Mouse (Mus musculus) bone marrow macrophage, adult 2 months (primary cell): Measurements from ENCODE around the gene Foxn3. TPM values are rescaled to one million over a fixed set of nuclear protein-coding genes. Genes with fewer than 3 reads are reported as not detected.
A peak's percentile ranks its signal among the peaks of the same experiment; 100 is the strongest.

ENCODE experiments used
- H3K27ac ChIP-seq: 2 replicates; pipeline ENCODE4 v1.5.1; 2012; ENCODE audit warnings: low read depth, low read length; ENCODE audit not compliant: insufficient read depth
- H3K4me1 ChIP-seq: 2 replicates; pipeline ENCODE4 v1.6.1; 2012; ENCODE audit warnings: low read length; ENCODE audit not compliant: control insufficient read depth, insufficient read depth
- H3K4me3 ChIP-seq: 2 replicates; pipeline ENCODE4 v1.5.1; 2012; ENCODE audit warnings: mild to moderate bottlenecking, low read length, moderate library complexity; ENCODE audit not compliant: insufficient read depth
- CTCF ChIP-seq: IDR thresholded peaks from 2 replicates; pipeline ENCODE4 v1.5.1; 2012; ENCODE audit warnings: low read depth, mild to moderate bottlenecking, low read length, moderate library complexity
- POLR2A ChIP-seq: IDR thresholded peaks from 2 replicates; pipeline ENCODE4 v1.6.1; 2012; ENCODE audit warnings: mild to moderate bottlenecking, low read depth, low read length, borderline replicate concordance
- polyA plus RNA-seq: library from polyadenylated mRNA; stranded (reverse); fragments of >200 nt; gene quantifications from 2 replicates; pipeline ENCODE4 v1.2.4, GENCODE M21; 2012; ENCODE audit not compliant: missing spikeins, insufficient read depth, insufficient read length

The Foxn3 gene
- polyA plus RNA-seq, 1 experiment: 27.7 TPM

DNA sequence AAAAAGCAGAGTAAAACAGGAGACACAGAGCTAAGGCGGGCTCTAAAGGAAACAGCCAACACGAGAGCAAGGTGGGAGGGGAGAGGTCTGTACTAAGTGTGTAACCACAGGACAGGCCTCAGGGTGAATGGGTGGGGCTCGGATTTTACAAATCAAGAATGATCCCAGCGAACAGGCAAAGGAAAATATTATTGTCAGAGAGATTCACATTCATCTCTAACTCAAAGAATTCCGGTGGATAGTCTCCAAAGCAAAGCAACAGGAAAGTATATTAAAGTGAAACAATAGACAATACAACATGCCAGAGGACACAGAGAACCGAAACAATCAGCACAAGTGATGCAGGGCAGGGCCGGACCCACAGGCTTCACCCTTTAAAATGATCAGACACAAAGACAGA, 15.0 kb downstream of the Foxn3 start:
- Histone ChIP-seq H3K27ac (no peak overlapping the region), H3K4me3 (no peak overlapping the region), H3K4me1 (peaks cover 23% of the 10 kb centered on the region)
- no peak for TF ChIP-seq CTCF
- TF ChIP-seq POLR2A: no peak

DNA sequence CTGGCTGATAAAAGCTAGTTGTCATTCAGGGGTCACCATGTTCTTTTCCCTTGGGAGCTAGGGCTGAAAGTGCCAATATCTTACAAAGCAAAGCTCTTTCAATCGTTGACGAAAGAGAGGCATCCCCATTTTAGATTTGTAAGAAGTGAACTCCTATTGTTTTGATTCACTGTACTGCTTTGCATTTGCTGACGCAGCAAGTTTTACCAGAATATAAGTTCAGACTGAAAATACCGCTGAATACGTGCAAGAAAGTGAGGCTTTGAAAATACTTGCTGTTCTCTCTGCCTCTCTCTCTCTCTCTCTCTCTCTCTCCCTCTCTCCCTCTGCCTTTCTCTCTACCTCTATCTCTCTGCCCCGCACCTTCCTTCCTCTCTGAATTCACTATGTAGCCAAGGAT, 16.1 kb downstream of the Foxn3 start:
- Histone ChIP-seq H3K27ac (no peak overlapping the region), H3K4me3 (no peak overlapping the region), H3K4me1 (peaks cover 23% of the 10 kb centered on the region)
- TF ChIP-seq POLR2A (no peak), CTCF (no peak)

DNA sequence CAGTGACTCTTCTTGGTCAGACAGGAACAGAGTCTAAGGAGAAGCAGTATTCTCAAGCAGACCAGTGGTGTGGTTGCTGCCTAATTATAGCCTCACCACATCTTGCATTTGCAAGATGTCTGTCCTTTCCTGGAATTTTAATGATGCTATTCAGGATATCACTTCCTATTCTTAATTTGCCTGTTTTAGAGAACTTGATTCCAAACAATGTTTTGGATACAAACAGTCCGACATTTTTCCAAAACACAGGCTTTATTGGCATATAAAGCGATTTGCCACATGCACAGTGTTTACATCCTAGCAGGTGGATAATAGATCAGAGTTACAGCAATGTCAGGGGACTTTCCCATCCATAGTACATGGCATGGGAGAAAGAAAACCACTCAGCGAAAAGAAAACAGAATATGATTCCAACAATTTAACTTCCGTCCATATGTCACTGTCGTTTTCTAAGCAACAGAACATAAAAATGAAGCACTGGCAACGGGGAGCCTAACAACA, 18.1 kb downstream of the Foxn3 start:
- Histone ChIP-seq H3K27ac (no peak overlapping the region), H3K4me1 (peaks cover 18% of the 10 kb centered on the region), H3K4me3 (no peak overlapping the region)
- TF ChIP-seq CTCF: no peak
- no peak for TF ChIP-seq POLR2A

DNA sequence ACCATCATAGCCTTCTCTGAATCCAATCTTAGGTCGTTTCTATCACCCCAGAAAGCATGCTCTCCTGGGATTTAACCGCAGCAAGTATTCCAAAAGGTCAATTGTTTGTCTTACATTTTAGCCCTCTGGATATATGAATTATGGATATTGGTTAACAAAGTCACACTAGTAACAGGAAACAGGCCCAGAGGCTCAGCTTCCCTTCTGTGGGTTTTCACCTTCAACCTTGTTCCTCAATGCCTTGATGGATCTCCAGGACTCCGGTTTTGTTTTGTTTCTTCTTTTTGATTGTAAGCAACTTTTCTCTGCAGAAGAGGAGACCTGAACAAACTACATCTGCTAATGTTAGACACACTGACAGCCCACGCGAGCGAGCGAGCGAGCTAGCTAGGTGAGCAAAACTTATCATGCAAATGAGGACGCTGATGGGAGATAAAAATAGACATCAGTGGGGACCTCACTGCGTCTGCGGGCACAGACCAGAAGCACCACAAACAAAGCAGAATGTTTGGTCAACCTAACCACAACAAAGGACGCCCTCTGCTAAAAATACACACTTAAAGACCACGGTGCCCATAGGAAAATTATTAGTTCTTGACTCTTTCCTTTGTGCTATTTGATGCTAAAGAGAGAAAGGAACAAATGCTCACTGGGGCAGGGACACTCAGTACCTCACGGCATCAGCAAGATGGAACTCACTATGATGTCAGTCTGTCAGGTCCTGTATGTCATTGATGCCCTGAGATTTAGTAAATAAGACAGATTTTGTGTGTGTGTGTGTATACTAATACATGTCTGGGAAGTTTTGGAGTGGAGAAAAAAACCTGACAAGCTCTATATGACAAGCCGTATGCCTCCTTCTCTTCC, 18.9 kb downstream of the Foxn3 start:
- TF ChIP-seq CTCF: no peak
- no peak overlapping the region for H3K27ac ChIP-seq
- H3K4me1 ChIP-seq: peaks cover 18% of the 10 kb centered on the region
- H3K4me3 ChIP-seq: peak overlapping the region; percentile 22; the same call in 1 of the 2 replicates

DNA sequence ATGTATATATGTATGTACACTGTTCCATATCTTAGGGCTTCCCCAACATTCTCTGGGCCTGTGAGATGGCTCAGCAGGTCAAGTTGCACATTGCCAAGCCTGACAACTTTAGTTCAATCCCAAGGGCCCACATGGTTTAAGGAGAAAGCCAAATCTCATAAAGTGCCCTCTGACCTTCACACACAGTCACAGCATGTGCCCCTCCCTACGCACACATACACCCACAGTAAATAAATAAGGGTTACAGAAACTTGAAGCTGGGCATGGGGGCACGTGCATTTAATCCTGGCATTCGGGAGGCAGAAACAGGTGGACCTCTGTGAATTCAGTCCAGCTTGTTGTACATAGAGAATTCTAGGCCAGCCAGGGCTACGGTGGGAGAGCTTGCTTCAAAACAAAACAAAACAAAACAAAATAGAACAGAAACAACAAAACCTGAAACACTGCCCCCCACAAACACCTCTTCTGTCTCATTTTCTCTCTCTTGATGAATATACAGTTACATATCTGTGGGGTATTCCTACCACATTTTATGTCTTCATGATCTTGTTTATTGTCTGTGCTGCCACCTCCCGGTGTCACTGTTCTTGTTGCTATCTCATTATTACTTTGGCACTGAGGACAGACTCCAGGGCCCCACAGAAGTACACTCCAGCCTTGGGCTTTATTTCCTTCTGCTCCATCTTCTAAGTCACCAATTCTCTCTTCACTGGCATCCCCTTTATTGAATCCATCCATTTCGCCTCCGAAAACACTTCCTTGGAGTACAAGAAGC, 19.8 kb downstream of the Foxn3 start:
- Histone ChIP-seq H3K27ac (no peak overlapping the region), H3K4me1 (peaks cover 18% of the 10 kb centered on the region), H3K4me3 (no peak overlapping the region)
- TF ChIP-seq CTCF: no peak
- no peak for TF ChIP-seq POLR2A

DNA sequence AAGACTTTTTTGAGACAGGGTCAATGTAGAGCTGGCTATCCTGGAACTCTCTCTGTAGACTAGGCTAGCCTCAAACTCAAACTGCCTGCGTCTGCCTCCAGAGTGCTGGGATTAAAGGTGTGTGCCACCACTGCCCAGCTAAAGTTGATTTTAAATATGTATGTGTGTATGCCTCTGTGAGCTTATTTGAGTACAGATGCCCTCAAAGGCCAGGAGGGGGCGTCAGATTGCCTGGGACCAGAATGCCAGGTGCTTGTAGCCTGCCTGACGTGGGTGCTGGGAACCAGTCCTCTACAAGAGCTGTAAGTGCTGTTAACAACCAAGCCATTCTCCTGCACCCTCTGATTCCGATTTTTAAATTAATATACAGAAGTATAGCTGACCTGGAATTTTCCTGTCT, 23.2 kb downstream of the Foxn3 start:
- Histone ChIP-seq H3K4me3 (no peak overlapping the region), H3K27ac (no peak overlapping the region), H3K4me1 (peaks cover 14% of the 10 kb centered on the region)
- TF ChIP-seq CTCF: no peak
- no peak for TF ChIP-seq POLR2A

DNA sequence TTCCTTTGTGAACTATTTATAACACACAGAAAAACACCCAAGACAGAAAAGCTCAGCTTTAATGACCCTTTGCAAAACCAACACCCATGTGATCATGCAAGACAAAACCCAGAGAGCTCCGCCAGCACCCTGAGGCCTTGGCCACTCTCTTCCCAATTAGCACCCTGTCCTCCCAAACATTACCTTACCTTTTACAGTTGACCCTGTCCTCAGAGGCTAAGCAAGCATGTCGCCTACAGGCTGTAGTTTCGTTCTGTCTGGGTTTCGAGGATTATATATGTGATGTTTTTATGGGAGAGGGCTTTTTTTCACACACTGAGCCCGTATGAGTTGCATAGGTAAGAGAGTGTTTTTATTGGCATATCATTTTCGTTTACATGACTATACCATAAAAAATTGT, 26.1 kb downstream of the Foxn3 start:
- no peak for TF ChIP-seq CTCF
- TF ChIP-seq POLR2A: no peak
- H3K4me3 ChIP-seq: no peak overlapping the region
- H3K27ac ChIP-seq: no peak overlapping the region
- H3K4me1 ChIP-seq: no peaks in the 10 kb centered on the region

DNA sequence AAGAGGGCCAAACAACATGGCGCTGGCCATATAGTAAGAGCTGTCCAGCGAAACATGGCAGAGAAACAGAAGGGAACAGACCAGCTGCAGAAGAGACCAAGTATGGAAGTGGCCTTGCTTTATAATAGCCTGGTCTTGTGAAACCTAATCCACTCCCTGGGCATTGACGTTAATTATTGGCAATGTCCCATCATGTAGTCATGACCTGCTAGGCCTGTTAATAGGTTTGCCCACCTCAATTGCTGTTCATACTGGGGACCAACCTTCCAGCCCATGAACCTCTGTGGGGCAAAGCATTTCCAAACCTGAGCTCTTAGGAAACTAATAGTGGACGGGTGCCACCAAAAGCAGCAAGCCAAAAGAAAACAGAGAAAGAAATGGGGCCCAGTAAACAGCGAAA, 27.0 kb downstream of the Foxn3 start:
- Histone ChIP-seq H3K4me1 (no peaks in the 10 kb centered on the region), H3K27ac (no peak overlapping the region), H3K4me3 (no peak overlapping the region)
- no peak for TF ChIP-seq POLR2A
- TF ChIP-seq CTCF: no peak

DNA sequence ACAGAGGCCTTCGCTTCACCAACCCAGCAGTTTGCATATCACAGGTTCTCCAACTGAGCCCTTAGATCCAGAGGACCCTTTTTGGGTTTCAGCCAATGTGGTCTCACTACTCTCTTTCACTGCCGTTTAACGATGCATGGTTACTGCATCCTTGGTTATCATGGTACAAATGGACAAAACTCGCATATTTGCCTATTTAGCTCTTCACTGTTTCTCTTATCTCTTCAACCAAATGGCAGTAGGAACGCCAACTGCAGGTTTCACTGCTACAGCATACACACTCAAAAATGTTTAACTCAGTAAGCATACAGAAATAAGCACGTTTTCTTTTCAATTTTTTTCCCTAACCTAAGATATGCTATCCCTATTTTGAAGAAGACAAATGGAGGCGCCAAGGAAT, 31.0 kb downstream of the Foxn3 start:
- no peaks in the 10 kb centered on the region for H3K4me1 ChIP-seq
- H3K4me3 ChIP-seq: no peak overlapping the region
- H3K27ac ChIP-seq: no peak overlapping the region
- TF ChIP-seq CTCF (no peak), POLR2A (no peak)
